ENCODE assay signal across 8 mouse cellular contexts in genomic region chr9:62455210-62455969, GRCm38 (mm10).
DNase-seq lines count a peak whose midpoint lies in the region; ATAC-seq and TF ChIP-seq lines count a peak whose summit lies in the region.

No protein-coding gene starts in this region.

- TF ChIP-seq CTCF in lung, embryonic 14.5 days (IDR thresholded peaks at IDR 0.05; ENCODE audit: low read depth), result no peak

- H3K27ac ChIP-seq in lung, embryonic 14.5 days (ENCODE audit: low read depth), result peak overlapping the region; percentile 91
- peak overlapping the region; percentile 65 for H3K27ac ChIP-seq in forebrain, embryonic 14.5 days (ENCODE audit: low read depth, low read length)
- H3K27ac ChIP-seq in kidney, embryonic 16.5 days (ENCODE audit: low read length), result peak overlapping the region; percentile 82
- H3K27ac ChIP-seq in neural tube, embryonic 15.5 days (replicated peaks), result peak overlapping the region; percentile 58
- H3K27ac ChIP-seq in midbrain, embryonic 16.5 days (ENCODE audit: low read length), result no peak overlapping the region

- H3K9ac ChIP-seq in lung, embryonic 14.5 days, result no peak overlapping the region
- H3K9ac ChIP-seq in forebrain, embryonic 14.5 days (ENCODE audit: low read length), result no peak overlapping the region
- H3K9ac ChIP-seq in kidney, embryonic 16.5 days (replicated peaks; ENCODE audit: low read length), result no peak overlapping the region; the same call in 1 of the 2 replicates
- H3K9ac ChIP-seq in neural tube, embryonic 15.5 days (replicated peaks), result no peak overlapping the region
- no peak overlapping the region for H3K9ac ChIP-seq in midbrain, embryonic 16.5 days (ENCODE audit: low read depth, low read length)

- H3K27me3 ChIP-seq in lung, embryonic 14.5 days (ENCODE audit: insufficient read depth, low read length), result no peaks in the 10 kb centered on the region
- no peaks in the 10 kb centered on the region for H3K27me3 ChIP-seq in forebrain, embryonic 14.5 days (replicated peaks; ENCODE audit: control insufficient read depth, insufficient read depth, low read length)
- H3K27me3 ChIP-seq in kidney, embryonic 16.5 days (ENCODE audit: insufficient read depth, low read length), result no peaks in the 10 kb centered on the region
- H3K27me3 ChIP-seq in neural tube, embryonic 15.5 days (replicated peaks), result no peaks in the 10 kb centered on the region
- H3K27me3 ChIP-seq in midbrain, embryonic 16.5 days (ENCODE audit: control insufficient read depth, insufficient read depth, low read depth, low read length), result no peaks in the 10 kb centered on the region

- H3K36me3 ChIP-seq in lung, embryonic 14.5 days (ENCODE audit: insufficient read depth), result 0 out of 2 replicates have a peak, but pooled peaks cover 4% of the 10 kb centered on the region
- peaks cover 17% of the 10 kb centered on the region; the same call in 1 of the 2 replicates for H3K36me3 ChIP-seq in forebrain, embryonic 14.5 days (ENCODE audit: control insufficient read depth, insufficient read depth, low read length)
- H3K36me3 ChIP-seq in kidney, embryonic 16.5 days (ENCODE audit: insufficient read depth, low read length), result peaks cover 9% of the 10 kb centered on the region; the same call in 1 of the 2 replicates
- H3K36me3 ChIP-seq in neural tube, embryonic 15.5 days, result peaks cover 13% of the 10 kb centered on the region; the same call in 1 of the 2 replicates
- no peaks in the 10 kb centered on the region for H3K36me3 ChIP-seq in midbrain, embryonic 16.5 days (ENCODE audit: control insufficient read depth, insufficient read depth, low read length)

- H3K4me1 ChIP-seq in lung, embryonic 14.5 days (ENCODE audit: insufficient read depth), result peaks cover 21% of the 10 kb centered on the region
- peaks cover 9% of the 10 kb centered on the region for H3K4me1 ChIP-seq in forebrain, embryonic 14.5 days (ENCODE audit: control insufficient read depth, insufficient read depth, low read length)
- H3K4me1 ChIP-seq in kidney, embryonic 16.5 days (ENCODE audit: insufficient read depth, low read length), result peaks cover 38% of the 10 kb centered on the region
- H3K4me1 ChIP-seq in neural tube, embryonic 15.5 days, result peaks cover 22% of the 10 kb centered on the region
- H3K4me1 ChIP-seq in midbrain, embryonic 16.5 days (ENCODE audit: control insufficient read depth, insufficient read depth, low read length), result peaks cover 4% of the 10 kb centered on the region; the same call in 1 of the 2 replicates

- peak overlapping the region; percentile 40 for H3K4me2 ChIP-seq in lung, embryonic 14.5 days
- no peak overlapping the region for H3K4me2 ChIP-seq in forebrain, embryonic 14.5 days (ENCODE audit: low read length)
- H3K4me2 ChIP-seq in kidney, embryonic 16.5 days (replicated peaks; ENCODE audit: low read depth, low read length), result no peak overlapping the region
- no peak overlapping the region for H3K4me2 ChIP-seq in neural tube, embryonic 15.5 days
- H3K4me2 ChIP-seq in midbrain, embryonic 16.5 days (ENCODE audit: low read length), result no peak overlapping the region

- WGBS in lung, embryonic 14.5 days, result 37% methylated on average over 8 of the region's 8 CpGs
- WGBS in forebrain, embryonic 14.5 days, result 75% methylated on average over 8 of the region's 8 CpGs
- 65% methylated on average over 8 of the region's 8 CpGs for WGBS in kidney, embryonic 16.5 days
- 78% methylated on average over 8 of the region's 8 CpGs for WGBS in neural tube, embryonic 15.5 days
- WGBS in midbrain, embryonic 16.5 days, result 83% methylated on average over 8 of the region's 8 CpGs

- no peaks in the 10 kb centered on the region for H3K9me3 ChIP-seq in lung, embryonic 14.5 days (ENCODE audit: low read depth, low read length)
- no peaks in the 10 kb centered on the region for H3K9me3 ChIP-seq in forebrain, embryonic 14.5 days (replicated peaks; ENCODE audit: control insufficient read depth, low read length)
- no peaks in the 10 kb centered on the region for H3K9me3 ChIP-seq in kidney, embryonic 16.5 days (ENCODE audit: low read length)
- no peaks in the 10 kb centered on the region for H3K9me3 ChIP-seq in neural tube, embryonic 15.5 days (replicated peaks)
- H3K9me3 ChIP-seq in midbrain, embryonic 16.5 days (replicated peaks; ENCODE audit: control insufficient read depth, low read length, poor library complexity, severe bottlenecking), result no peaks in the 10 kb centered on the region

- peak; percentile 62; the same call in 1 of the 2 replicates for ATAC-seq in lung, embryonic 14.5 days (ENCODE audit: insufficient read depth)
- peak; percentile 33; the same call in 1 of the 2 replicates for ATAC-seq in forebrain, embryonic 14.5 days
- ATAC-seq in kidney, embryonic 16.5 days (ENCODE audit: low FRiP score, low TSS enrichment), result no peak
- ATAC-seq in neural tube, embryonic 15.5 days (ENCODE audit: low FRiP score), result no peak
- no peak for ATAC-seq in midbrain, embryonic 16.5 days
- no peak for ATAC-seq in activated CD4-positive, CD25-positive, alpha-beta regulatory T cell, adult 4 months

- no peak overlapping the region for H3K4me3 ChIP-seq in lung, embryonic 14.5 days (ENCODE audit: low read depth, low read length)
- no peak overlapping the region for H3K4me3 ChIP-seq in forebrain, embryonic 14.5 days (ENCODE audit: low read depth, low read length)
- H3K4me3 ChIP-seq in kidney, embryonic 16.5 days (ENCODE audit: low read length), result no peak overlapping the region
- no peak overlapping the region for H3K4me3 ChIP-seq in neural tube, embryonic 15.5 days (replicated peaks)
- H3K4me3 ChIP-seq in midbrain, embryonic 16.5 days (ENCODE audit: low read depth, low read length), result no peak overlapping the region

- DNase-seq in lung, embryonic 14.5 days, result peak; percentile 63
- no peak for DNase-seq in lung, postnatal 25 days (ENCODE audit: low spot score)
- no peak for DNase-seq in forebrain, embryonic 14.5 days (ENCODE audit: low spot score)
- DNase-seq in frontal cortex, postnatal 14 days (ENCODE audit: low spot score in 2 of 2), result no peak

Comparison
In these comparisons a context has a peak if more than half of its experiments do, and no peak if none do; other contexts are left out.
1. ATAC-seq: peak in lung, embryonic 14.5 days (single experiment) and forebrain, embryonic 14.5 days (single experiment); none in kidney, embryonic 16.5 days (single experiment), neural tube, embryonic 15.5 days (single experiment), midbrain, embryonic 16.5 days (single experiment) and activated CD4-positive, CD25-positive, alpha-beta regulatory T cell, adult 4 months (single experiment).